Mouse (Mus musculus): ENCODE data around the gene Gbx2. TPM values are rescaled to one million over a fixed set of nuclear protein-coding genes. Genes with fewer than 3 reads are reported as not detected.

Gbx2 gene
- polyA plus RNA-seq, 1 experiment: not detected

DNA sequence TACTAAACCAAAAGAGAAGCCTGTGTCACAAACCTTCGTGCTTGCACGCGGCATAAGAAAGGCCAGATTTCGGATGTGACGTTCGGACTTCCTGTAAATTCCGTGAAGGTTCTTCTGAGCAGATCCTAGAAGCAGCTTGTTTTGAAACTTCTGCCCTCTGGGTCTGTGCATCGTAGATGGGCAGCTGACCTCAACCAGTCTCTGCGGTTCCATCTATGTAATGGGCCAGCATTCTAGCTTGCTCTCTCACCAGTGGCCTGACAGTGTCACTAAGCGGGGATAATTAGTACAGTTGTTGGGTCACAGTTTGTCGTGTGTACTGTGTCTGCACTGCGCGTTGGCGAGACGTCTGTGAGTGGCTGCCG is 8.6 kb upstream of the Gbx2 start:
- TF ChIP-seq POLR2A (IDR thresholded peaks at IDR 0.05; ENCODE audit: insufficient read depth, low read depth, low read length) (no peak), CTCF (IDR thresholded peaks at IDR 0.05; ENCODE audit: insufficient read depth, low read depth, low read length) (no peak)
- 27% methylated on average over 16 of the region's 16 CpGs for WGBS
- Histone ChIP-seq H3K4me3 (ENCODE audit: insufficient read depth, low read depth, low read length) (no peak overlapping the region), H3K4me1 (ENCODE audit: control insufficient read depth, insufficient read depth, low read length) (peaks cover 7% of the 10 kb centered on the region), H3K27ac (ENCODE audit: insufficient read depth, low read depth, low read length) (no peak overlapping the region)

DNA sequence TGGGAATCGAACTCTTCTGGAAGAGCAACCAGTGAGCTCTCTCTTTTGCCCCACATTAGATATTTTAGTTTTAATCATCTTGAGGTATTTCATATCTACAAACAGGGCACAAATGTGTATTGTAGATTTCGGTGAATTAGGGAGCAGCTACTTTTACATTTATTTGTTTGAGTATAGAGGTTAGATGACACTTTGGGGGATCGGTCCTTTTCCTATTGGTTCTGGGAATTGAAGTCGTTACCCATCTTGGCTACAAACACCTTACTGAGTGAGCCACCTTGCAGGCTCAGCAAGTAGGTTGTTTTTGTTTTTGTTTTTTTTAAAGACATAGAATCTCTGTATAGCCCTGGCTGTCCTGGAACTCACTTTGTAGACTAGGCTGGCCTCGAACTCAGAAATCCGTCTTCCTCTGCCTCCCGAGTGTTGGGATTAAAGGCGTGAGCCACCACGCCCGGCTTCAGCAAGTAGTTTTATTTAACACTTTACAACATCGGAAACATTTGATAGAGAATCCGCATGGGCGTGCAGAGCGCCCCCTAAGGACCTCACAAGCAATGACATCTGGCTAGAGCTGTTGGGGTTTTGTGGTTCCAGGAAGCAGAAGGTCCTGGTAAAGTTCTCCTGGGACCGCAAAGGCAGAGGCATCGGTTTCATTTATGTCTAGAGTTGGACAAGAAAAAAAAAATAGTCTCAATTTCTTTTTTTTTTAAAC is 8.1 kb upstream of the Gbx2 start:
- Histone ChIP-seq H3K4me3 (ENCODE audit: insufficient read depth, low read depth, low read length) (no peak overlapping the region), H3K4me1 (ENCODE audit: control insufficient read depth, insufficient read depth, low read length) (peaks cover 7% of the 10 kb centered on the region), H3K27ac (ENCODE audit: insufficient read depth, low read depth, low read length) (no peak overlapping the region)
- 29% methylated on average over 16 of the region's 16 CpGs for WGBS
- no peak for TF ChIP-seq CTCF (IDR thresholded peaks at IDR 0.05; ENCODE audit: insufficient read depth, low read depth, low read length)
- no peak for TF ChIP-seq POLR2A (IDR thresholded peaks at IDR 0.05; ENCODE audit: insufficient read depth, low read depth, low read length)

DNA sequence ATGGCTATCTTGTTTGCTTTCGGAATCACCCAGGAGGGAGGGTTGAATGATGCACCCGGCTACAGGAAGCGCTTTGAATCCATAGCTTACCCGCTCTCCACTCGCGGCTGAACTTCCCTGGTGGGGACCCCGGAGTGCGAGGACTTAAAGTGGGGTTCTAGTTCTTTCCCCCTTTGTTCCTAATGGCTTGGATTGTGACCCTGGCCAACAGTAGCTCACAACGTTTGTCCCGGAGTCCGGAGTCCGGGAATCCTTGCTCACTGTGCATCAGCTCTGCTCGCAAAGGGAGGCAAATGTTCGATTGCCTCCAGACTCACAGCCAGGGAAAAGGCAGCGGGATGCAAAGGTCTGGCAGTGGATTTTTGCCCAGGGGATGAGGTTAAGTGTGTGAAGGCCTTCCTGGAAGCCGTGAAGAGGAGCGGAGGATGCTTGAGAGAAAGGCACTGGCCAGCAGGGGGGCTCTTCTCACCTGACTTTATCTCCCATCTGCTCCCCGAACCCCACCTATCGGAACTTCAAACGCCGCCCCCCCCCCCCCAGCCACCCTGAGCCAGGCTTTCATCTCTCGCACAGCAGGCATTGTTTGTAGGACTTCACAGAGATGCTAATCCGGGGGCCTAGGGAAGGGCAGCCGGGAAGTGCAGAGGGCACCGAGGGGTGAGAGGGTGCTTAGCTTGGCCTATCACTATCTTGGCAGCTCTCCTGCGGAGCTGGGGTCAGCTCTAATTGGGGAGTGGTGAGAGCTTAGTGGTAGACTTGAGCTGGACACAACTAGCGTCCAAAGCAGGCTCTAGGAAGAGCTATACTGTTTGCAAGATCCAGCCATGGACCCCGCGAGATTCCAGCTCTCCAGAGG is 4.7 kb upstream of the Gbx2 start:
- TF ChIP-seq POLR2A (IDR thresholded peaks at IDR 0.05; ENCODE audit: insufficient read depth, low read depth, low read length) (no peak), CTCF (IDR thresholded peaks at IDR 0.05; ENCODE audit: insufficient read depth, low read depth, low read length) (no peak)
- Histone ChIP-seq H3K27ac (ENCODE audit: insufficient read depth, low read depth, low read length) (no peak overlapping the region), H3K4me3 (ENCODE audit: insufficient read depth, low read depth, low read length) (no peak overlapping the region), H3K4me1 (ENCODE audit: control insufficient read depth, insufficient read depth, low read length) (peaks cover 9% of the 10 kb centered on the region)
- 4% methylated on average over 29 of the region's 29 CpGs for WGBS

DNA sequence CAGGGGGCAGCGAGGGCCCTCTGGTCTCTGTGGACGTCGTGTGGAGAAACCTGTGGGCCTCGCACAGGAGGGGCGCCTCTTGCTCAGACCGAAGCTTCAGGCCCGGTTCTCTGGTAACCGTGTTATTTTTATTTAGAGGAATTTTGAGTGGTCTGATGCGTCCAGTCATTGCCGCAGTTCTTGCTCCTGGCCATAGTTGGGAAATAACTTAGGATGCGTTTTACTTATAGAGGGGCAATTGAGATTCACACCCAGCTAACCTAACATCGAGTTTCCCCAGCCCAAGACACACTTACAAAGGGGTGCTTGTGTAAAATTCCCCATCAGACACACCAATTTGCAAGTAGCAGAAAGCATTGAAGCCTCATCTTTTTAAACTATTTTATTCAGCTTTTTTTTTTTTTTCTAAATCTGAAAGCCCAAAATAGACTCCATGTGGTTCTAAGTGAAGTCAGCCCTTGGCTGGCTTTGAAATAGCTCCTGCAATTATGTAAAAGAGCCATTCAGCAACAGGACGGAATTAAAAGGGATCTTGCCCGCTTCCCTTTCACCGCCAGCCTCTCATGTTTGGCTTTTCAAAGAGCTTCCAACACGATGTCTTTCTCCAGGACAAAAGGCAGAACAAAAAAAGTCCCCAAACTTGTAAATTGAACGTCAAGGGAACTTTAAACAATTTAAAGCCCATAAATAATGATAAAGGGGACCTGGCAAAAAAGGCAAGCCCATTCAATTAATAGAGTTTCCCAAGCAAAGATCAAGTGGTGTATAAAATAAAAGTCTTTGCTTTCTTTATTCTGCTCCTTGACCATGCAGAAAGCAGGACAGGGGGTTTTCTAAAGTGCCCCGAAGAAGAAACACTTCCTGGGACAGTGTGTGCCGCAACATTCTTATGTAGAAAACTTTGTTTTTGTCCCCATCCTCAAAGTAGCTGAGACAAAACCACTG is 3.6 kb upstream of the Gbx2 start:
- Histone ChIP-seq H3K27ac (ENCODE audit: insufficient read depth, low read depth, low read length) (no peak overlapping the region), H3K4me3 (ENCODE audit: insufficient read depth, low read depth, low read length) (no peak overlapping the region), H3K4me1 (ENCODE audit: control insufficient read depth, insufficient read depth, low read length) (peaks cover 13% of the 10 kb centered on the region)
- TF ChIP-seq CTCF (IDR thresholded peaks at IDR 0.05; ENCODE audit: insufficient read depth, low read depth, low read length): no peak
- no peak for TF ChIP-seq POLR2A (IDR thresholded peaks at IDR 0.05; ENCODE audit: insufficient read depth, low read depth, low read length)
- WGBS: 6% methylated on average over 19 of the region's 19 CpGs

DNA sequence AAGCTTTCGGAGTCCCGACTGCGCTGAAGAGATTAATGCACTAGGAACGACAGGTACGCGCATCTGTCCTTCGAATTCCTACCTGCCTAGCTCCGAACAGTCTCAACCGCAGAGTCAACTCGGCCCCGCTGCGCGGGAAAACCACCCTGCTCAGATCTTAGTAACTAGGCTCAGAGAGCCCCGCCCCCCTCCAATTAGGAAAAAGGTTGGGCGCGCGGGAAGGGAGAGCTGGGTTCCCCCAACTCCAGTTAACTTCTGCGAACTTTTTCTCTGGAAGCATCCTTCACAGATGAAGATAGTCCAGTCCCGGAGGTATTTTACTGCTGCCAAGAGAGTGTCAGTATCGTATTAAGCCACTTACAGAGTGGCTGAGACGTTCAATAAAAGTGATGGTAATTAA is 2.8 kb upstream of the Gbx2 start:
- 4% methylated on average over 21 of the region's 21 CpGs for WGBS
- no peak overlapping the region for H3K27ac ChIP-seq (ENCODE audit: insufficient read depth, low read depth, low read length)
- no peak overlapping the region for H3K4me3 ChIP-seq (ENCODE audit: insufficient read depth, low read depth, low read length)
- TF ChIP-seq CTCF (IDR thresholded peaks at IDR 0.05; ENCODE audit: insufficient read depth, low read depth, low read length) (no peak), POLR2A (IDR thresholded peaks at IDR 0.05; ENCODE audit: insufficient read depth, low read depth, low read length) (no peak)
- H3K4me1 ChIP-seq (ENCODE audit: control insufficient read depth, insufficient read depth, low read length): peaks cover 13% of the 10 kb centered on the region

DNA sequence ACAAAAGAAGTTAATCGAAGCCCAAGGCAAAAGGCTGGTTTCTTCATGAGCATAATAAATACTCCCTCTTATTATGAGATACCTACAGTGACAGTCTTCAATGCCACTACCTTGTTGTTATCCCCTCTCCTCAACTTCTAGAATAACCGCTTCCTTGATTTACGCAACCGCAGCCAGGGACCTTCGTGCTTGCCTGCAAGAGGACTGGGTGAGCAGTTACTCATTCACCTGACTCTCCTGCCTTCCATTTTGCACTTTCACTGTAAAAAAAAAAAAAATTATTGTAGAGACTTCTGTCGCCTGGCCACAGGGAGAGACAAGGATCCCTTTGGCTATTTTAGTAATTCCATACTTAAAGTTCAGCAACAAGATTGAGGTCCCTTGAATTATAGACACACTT is 2.0 kb upstream of the Gbx2 start:
- 14% methylated on average over 6 of the region's 6 CpGs for WGBS
- no peak overlapping the region for H3K27ac ChIP-seq (ENCODE audit: insufficient read depth, low read depth, low read length)
- no peak overlapping the region for H3K4me3 ChIP-seq (ENCODE audit: insufficient read depth, low read depth, low read length)
- H3K4me1 ChIP-seq (ENCODE audit: control insufficient read depth, insufficient read depth, low read length): peaks cover 13% of the 10 kb centered on the region
- TF ChIP-seq CTCF (IDR thresholded peaks at IDR 0.05; ENCODE audit: insufficient read depth, low read depth, low read length) (no peak), POLR2A (IDR thresholded peaks at IDR 0.05; ENCODE audit: insufficient read depth, low read depth, low read length) (no peak)

DNA sequence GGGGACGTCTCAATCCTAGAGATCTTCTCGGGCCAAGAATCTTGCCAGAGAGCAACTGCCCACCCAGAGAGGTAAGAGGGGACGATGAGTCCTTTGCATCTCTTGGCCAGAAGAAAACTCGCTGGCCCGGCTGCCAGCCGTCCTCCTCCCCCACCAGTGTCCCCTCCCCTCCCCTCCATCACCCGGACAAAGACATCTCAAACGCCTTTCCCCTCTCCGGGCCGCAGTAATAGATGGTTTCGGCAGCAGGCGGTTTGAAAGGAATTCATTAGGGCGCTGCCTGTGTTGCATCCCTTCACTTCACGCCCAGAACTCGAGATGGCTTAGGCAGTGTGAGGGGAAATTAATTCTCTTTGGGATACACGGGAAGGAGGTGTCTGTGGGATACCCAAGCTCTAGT is 1.6 kb upstream of the Gbx2 start:
- H3K27ac ChIP-seq (ENCODE audit: insufficient read depth, low read depth, low read length): no peak overlapping the region
- H3K4me1 ChIP-seq (ENCODE audit: control insufficient read depth, insufficient read depth, low read length): peaks cover 13% of the 10 kb centered on the region
- H3K4me3 ChIP-seq (ENCODE audit: insufficient read depth, low read depth, low read length): no peak overlapping the region
- WGBS: 4% methylated on average over 16 of the region's 16 CpGs
- no peak for TF ChIP-seq POLR2A (IDR thresholded peaks at IDR 0.05; ENCODE audit: insufficient read depth, low read depth, low read length)
- no peak for TF ChIP-seq CTCF (IDR thresholded peaks at IDR 0.05; ENCODE audit: insufficient read depth, low read depth, low read length)

DNA sequence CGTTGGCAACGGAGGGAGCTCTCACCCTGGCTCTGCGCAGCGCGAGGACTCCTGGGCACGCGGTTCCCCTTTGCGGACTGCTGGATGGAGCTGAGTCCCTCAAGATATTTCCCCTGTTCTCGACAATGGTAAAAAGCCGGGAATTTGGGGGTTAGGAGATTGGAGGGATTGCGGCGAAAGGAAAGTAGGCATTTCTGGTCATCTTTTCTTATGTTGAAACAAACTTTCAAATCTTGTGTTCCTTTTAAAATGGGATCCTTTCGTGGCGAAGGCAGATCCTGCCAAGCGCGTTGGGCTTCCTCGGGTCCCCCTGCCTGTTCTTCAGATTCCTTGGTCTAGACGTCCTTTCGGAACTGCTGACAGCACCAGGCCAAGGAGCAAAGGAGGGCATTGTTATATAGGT is 1.0 kb upstream of the Gbx2 start:
- H3K4me3 ChIP-seq (ENCODE audit: insufficient read depth, low read depth, low read length): no peak overlapping the region
- 7% methylated on average over 19 of the region's 19 CpGs for WGBS
- no peak for TF ChIP-seq CTCF (IDR thresholded peaks at IDR 0.05; ENCODE audit: insufficient read depth, low read depth, low read length)
- TF ChIP-seq POLR2A (IDR thresholded peaks at IDR 0.05; ENCODE audit: insufficient read depth, low read depth, low read length): no peak
- no peak overlapping the region for H3K27ac ChIP-seq (ENCODE audit: insufficient read depth, low read depth, low read length)
- peaks cover 13% of the 10 kb centered on the region for H3K4me1 ChIP-seq (ENCODE audit: control insufficient read depth, insufficient read depth, low read length)
